Mouse (Mus musculus) intestine, embryonic 14.5 days (tissue): ENCODE measurements around the gene Ilvbl. TPM values are rescaled to one million over a fixed set of nuclear protein-coding genes. Genes with fewer than 3 reads are reported as not detected.

Source experiments
- ATAC-seq: fragments of 200-750 bp; cut with Nextera tagmentation; replicated peaks from 2 replicates; pipeline ENCODE4 v1.8.0; 2017; ENCODE audit warnings: low read depth, moderate number of reproducible peaks, moderate TSS enrichment, moderate library complexity; ENCODE audit not compliant: low FRiP score, low TSS enrichment
- DNase-seq: peaks from one replicate; pipeline ENCODE4 v3.0.0-alpha.2; 2018; ENCODE audit warnings: low spot score
- H3K27ac ChIP-seq: fragments of 300-500 bp; sonication (generic); 2 replicates; pipeline ENCODE4 v1.5.1; 2014; ENCODE audit warnings: low read depth, mild to moderate bottlenecking, control low read depth
- H3K27me3 ChIP-seq: fragments of 300-500 bp; sonication (generic); replicated peaks from 2 replicates; pipeline ENCODE4 v1.6.1; 2014; ENCODE audit warnings: low read length, control low read depth; ENCODE audit not compliant: control insufficient read depth, insufficient read depth
- H3K36me3 ChIP-seq: fragments of 300-500 bp; sonication (generic); 2 replicates; pipeline ENCODE4 v1.6.1; 2014; ENCODE audit warnings: low read length, control low read depth; ENCODE audit not compliant: control insufficient read depth, insufficient read depth
- H3K4me1 ChIP-seq: fragments of 300-500 bp; sonication (generic); replicated peaks from 2 replicates; pipeline ENCODE4 v1.6.1; 2014; ENCODE audit warnings: low read length, control low read depth, mixed read lengths; ENCODE audit not compliant: control insufficient read depth, insufficient read depth
- H3K4me2 ChIP-seq: fragments of 300-500 bp; sonication (generic); 2 replicates; pipeline ENCODE4 v1.6.1; 2014; ENCODE audit warnings: low read length
- H3K4me3 ChIP-seq: fragments of 300-500 bp; sonication (generic); 2 replicates; pipeline ENCODE4 v1.5.1; 2014; ENCODE audit warnings: low read depth, low read length, control low read depth, mixed read lengths
- H3K9ac ChIP-seq: fragments of 300-500 bp; sonication (generic); 2 replicates; pipeline ENCODE4 v1.6.1; 2014; ENCODE audit warnings: mild to moderate bottlenecking, low read length
- H3K9me3 ChIP-seq: fragments of 300-500 bp; sonication (generic); 2 replicates; pipeline ENCODE4 v1.6.1; 2016; ENCODE audit warnings: low read length, control low read depth; ENCODE audit not compliant: control insufficient read depth
- WGBS: fragments of 180-500 bp; shearing (Covaris S2); extraction: QIAGEN DNeasy Blood & Tissue Kit; methylation state at CpG from one replicate; pipeline ENCODE4 v1.1.7; 2014; 5-methylcytosine and 5-hydroxymethylcytosine counted together
- polyA plus RNA-seq: library from polyadenylated mRNA; unstranded; fragments of >200 nt; fragmentation: Nextera tagmentation; extraction: Ambion mirVana; gene quantifications from 2 replicates; pipeline ENCODE4 v1.2.1, GENCODE M21; 2014

Gene Ilvbl
- polyA plus RNA-seq, 1 experiment from 2014 or later: 44.1 TPM

GRCm38 (mm10) chr10:78573226-78573625, 920 bp upstream of the Ilvbl start:
- Histone ChIP-seq H3K27me3 (no peaks in the 10 kb centered on the region), H3K9me3 (no peaks in the 10 kb centered on the region), H3K9ac (no peak overlapping the region), H3K4me1 (peaks cover 7% of the 10 kb centered on the region), H3K4me2 (no peak overlapping the region), H3K4me3 (no peak overlapping the region), H3K36me3 (peaks cover 17% of the 10 kb centered on the region), H3K27ac (no peak overlapping the region)
- ATAC-seq (no peak), DNase-seq (no peak)
- 77% methylated on average over 3 of the region's 3 CpGs for WGBS

- H3K4me3 ChIP-seq: peak overlapping the region; percentile 54
- peaks cover 32% of the 10 kb centered on the region for H3K36me3 ChIP-seq
- WGBS: 9% methylated on average over 13 of the region's 13 CpGs
- H3K4me1 ChIP-seq: peaks cover 7% of the 10 kb centered on the region
- peak overlapping the region; percentile 96 for H3K27ac ChIP-seq
- DNase-seq (no peak), ATAC-seq (peak; percentile 53; the same call in 1 of the 2 replicates)
- H3K27me3 ChIP-seq: no peaks in the 10 kb centered on the region
- H3K9ac ChIP-seq: peak overlapping the region; percentile 63
- peak overlapping the region; percentile 56 for H3K4me2 ChIP-seq
- H3K9me3 ChIP-seq: no peaks in the 10 kb centered on the region
Measured at GRCm38 (mm10) chr10:78575105-78575632, 1.0 kb downstream of the Ilvbl start.

GRCm38 (mm10) chr10:78575690-78576089, 1.5 kb downstream of the Ilvbl start:
- Histone ChIP-seq H3K4me1 (peaks cover 7% of the 10 kb centered on the region), H3K4me3 (peak overlapping the region; percentile 54), H3K9ac (no peak overlapping the region; the same call in 1 of the 2 replicates), H3K9me3 (no peaks in the 10 kb centered on the region), H3K27ac (peak overlapping the region; percentile 96; the same call in 1 of the 2 replicates), H3K4me2 (peak overlapping the region; percentile 56), H3K27me3 (no peaks in the 10 kb centered on the region), H3K36me3 (peaks cover 38% of the 10 kb centered on the region)
- DNase-seq (no peak), ATAC-seq (no peak)
- 74% methylated on average over 2 of the region's 2 CpGs for WGBS

DNA sequence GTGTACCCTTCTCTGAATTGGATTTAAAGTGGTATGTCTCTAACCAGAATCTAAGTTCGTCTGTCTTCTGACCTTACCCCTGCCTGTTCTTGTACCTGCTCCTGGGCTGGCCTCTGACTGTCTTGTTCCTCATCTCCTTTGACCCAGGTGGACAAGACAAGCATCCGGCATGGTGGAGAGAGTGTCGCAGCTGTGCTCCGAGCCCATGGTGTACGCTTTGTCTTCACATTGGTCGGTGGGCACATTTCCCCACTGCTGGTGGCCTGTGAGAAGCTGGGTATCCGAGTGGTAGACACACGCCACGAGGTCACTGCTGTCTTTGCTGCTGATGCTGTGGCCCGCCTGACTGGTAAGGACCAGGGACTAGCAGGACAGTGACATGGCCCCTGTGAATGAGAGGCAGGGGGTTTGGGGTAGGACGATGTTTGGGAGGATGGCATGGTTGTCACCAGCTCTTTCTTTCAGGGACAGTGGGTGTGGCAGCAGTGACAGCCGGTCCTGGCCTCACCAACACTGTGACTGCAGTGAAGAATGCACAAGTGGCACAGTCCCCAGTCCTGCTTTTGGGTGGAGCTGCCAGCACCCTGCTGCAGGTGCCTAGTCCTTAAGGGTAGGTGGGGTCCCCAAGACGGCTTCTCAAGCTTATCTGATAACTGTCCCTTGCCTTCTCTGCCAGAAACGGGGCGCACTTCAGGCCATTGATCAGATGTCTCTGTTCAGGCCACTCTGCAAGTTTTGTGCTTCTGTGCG, 2.5 kb downstream of the Ilvbl start:
- WGBS: 93% methylated on average over 16 of the region's 16 CpGs
- peaks cover 43% of the 10 kb centered on the region for H3K36me3 ChIP-seq
- ATAC-seq (no peak), DNase-seq (no peak)
- H3K27me3 ChIP-seq: no peaks in the 10 kb centered on the region
- H3K9ac ChIP-seq: no peak overlapping the region
- H3K9me3 ChIP-seq: no peaks in the 10 kb centered on the region
- H3K4me3 ChIP-seq: no peak overlapping the region
- no peak overlapping the region for H3K27ac ChIP-seq
- peaks cover 7% of the 10 kb centered on the region for H3K4me1 ChIP-seq
- no peak overlapping the region for H3K4me2 ChIP-seq

DNA sequence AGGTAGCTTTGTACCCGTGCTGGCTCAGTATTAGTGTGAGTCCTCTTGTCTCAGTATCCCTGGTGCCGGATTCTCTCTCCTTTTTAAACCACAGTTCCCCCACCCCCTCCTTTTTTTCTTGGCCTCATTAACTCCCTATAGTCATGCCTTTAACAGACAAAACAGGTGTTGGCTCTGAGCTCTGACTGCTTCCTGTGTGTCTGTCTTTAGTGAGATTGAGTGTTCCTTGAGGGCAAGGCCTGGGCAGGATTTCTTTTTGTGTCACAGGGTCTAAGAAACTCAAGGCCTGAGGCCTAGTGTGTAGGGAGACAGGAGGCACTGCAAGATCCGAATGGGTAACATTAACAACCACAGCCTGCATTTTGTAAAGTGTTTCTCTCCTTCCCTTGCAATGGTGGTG, 4.1 kb downstream of the Ilvbl start:
- Histone ChIP-seq H3K27ac (no peak overlapping the region), H3K27me3 (no peaks in the 10 kb centered on the region), H3K4me3 (no peak overlapping the region), H3K4me1 (peaks cover 7% of the 10 kb centered on the region), H3K9ac (no peak overlapping the region), H3K36me3 (peaks cover 48% of the 10 kb centered on the region), H3K4me2 (no peak overlapping the region), H3K9me3 (no peaks in the 10 kb centered on the region)
- 73% methylated on average over 3 of the region's 3 CpGs for WGBS
- DNase-seq: no peak
- no peak for ATAC-seq

DNA sequence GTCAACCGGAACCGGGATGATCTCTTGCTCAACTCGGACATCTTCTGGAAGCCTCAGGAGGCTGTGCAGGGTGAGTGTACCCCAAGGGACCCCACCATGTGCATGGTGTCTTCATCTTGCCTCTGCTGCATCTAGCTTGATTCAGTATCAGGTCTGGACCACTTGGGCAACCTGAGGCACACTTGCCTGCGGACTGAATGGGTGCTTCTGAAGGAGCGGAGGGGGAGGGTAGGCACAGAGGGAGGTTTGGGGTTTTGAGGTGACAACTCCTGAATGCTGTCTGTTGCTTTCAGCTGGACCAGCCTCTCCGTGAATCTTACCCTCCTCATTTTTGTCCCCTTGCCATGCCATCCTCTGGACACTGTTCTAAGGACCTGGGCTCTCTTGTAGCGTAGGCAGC, 7.0 kb downstream of the Ilvbl start:
- H3K4me2 ChIP-seq: no peak overlapping the region
- 93% methylated on average over 7 of the region's 7 CpGs for WGBS
- DNase-seq (no peak), ATAC-seq (no peak)
- no peaks in the 10 kb centered on the region for H3K4me1 ChIP-seq
- H3K36me3 ChIP-seq: peaks cover 72% of the 10 kb centered on the region
- H3K4me3 ChIP-seq: no peak overlapping the region
- no peak overlapping the region for H3K9ac ChIP-seq
- H3K9me3 ChIP-seq: no peaks in the 10 kb centered on the region
- no peak overlapping the region for H3K27ac ChIP-seq
- H3K27me3 ChIP-seq: no peaks in the 10 kb centered on the region

DNA sequence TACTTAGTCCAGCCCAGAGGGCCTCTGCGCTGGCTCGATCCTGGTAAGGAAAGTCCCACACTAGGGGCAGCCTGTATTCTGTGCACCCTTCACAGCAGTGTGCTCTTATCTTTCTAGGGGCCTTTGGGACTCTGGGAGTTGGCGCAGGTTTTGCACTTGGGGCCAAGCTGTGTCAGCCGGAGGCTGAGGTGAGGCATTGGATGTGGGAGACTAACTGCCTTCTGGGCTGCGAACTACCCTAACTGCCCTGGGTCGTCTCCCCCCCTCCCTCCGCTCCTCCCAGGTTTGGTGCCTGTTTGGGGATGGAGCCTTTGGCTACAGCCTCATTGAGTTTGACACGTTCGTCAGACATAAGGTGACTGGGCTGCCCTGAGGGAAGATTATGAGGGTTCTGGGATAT, 9.2 kb downstream of the Ilvbl start:
- Histone ChIP-seq H3K27me3 (no peaks in the 10 kb centered on the region), H3K4me1 (no peaks in the 10 kb centered on the region), H3K4me2 (no peak overlapping the region), H3K9me3 (no peaks in the 10 kb centered on the region), H3K9ac (no peak overlapping the region), H3K36me3 (peaks cover 74% of the 10 kb centered on the region), H3K27ac (no peak overlapping the region), H3K4me3 (no peak overlapping the region)
- ATAC-seq: no peak
- DNase-seq: no peak
- WGBS: 61% methylated on average over 9 of the region's 9 CpGs

DNA sequence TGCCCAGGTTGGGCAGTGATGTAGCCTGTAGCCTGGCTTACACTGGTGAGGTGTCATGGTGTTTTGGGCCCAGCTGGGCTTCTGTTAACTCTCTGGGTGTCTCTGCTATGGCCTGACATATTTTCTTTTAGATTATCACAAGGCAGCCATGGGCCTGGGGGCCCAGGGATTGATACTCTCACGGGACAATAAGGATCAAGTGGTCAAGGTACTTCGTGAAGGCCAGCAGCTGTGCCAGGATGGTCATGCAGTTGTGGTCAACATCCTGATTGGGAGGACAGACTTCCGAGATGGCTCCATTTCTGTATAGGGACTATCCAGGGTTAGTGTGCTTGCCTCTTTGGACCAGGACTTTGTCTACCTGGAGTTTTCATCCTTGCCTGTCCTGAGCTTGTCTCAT, 9.8 kb downstream of the Ilvbl start:
- no peaks in the 10 kb centered on the region for H3K27me3 ChIP-seq
- no peak overlapping the region for H3K27ac ChIP-seq
- no peak overlapping the region for H3K9ac ChIP-seq
- no peak overlapping the region for H3K4me3 ChIP-seq
- no peak overlapping the region for H3K4me2 ChIP-seq
- H3K4me1 ChIP-seq: no peaks in the 10 kb centered on the region
- no peaks in the 10 kb centered on the region for H3K9me3 ChIP-seq
- DNase-seq: no peak
- peaks cover 74% of the 10 kb centered on the region for H3K36me3 ChIP-seq
- 74% methylated on average over 3 of the region's 3 CpGs for WGBS
- no peak for ATAC-seq

DNA sequence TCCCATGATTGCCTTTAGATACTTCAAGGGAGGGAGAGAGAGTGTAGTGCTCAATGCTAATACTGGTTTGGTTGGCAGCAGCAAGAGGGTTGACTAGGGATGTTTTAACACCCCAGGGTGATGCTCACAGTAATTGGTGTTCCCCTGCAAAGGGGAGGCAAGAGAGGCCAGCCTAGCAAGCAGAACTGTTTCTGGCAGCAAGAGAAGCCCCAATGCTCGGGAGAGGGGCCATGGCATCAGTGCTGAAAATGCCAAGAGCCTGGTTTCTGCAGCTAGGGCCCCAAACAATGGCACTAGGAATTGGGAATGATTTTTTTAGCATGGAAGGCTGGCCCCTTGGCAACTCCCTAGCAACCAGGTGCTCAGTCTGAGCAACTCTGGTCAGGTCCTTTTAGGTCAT, 10.8 kb downstream of the Ilvbl start:
- ATAC-seq: no peak
- Histone ChIP-seq H3K27ac (no peak overlapping the region), H3K9me3 (no peaks in the 10 kb centered on the region), H3K27me3 (no peaks in the 10 kb centered on the region), H3K36me3 (peaks cover 77% of the 10 kb centered on the region), H3K9ac (no peak overlapping the region), H3K4me2 (no peak overlapping the region), H3K4me1 (0 out of 2 replicates have a peak, but pooled peaks cover 2% of the 10 kb centered on the region), H3K4me3 (no peak overlapping the region)
- 77% methylated on average over 1 of the region's 1 CpGs for WGBS
- no peak for DNase-seq
